Mouse (Mus musculus) thymus, postnatal 25 days (tissue): ENCODE data around the gene Ndufc2.
A peak's percentile ranks its signal among the peaks of the same experiment; 100 is the strongest.
"Not testable (repeated sequence)": the region's sequence is repeated elsewhere in the genome, so short reads cannot be mapped to it uniquely, and the experiment has no call there.

Experiments used
- DNase-seq: peaks from one replicate; pipeline ENCODE4 v3.0.0; 2022

The Ndufc2 gene

DNA sequence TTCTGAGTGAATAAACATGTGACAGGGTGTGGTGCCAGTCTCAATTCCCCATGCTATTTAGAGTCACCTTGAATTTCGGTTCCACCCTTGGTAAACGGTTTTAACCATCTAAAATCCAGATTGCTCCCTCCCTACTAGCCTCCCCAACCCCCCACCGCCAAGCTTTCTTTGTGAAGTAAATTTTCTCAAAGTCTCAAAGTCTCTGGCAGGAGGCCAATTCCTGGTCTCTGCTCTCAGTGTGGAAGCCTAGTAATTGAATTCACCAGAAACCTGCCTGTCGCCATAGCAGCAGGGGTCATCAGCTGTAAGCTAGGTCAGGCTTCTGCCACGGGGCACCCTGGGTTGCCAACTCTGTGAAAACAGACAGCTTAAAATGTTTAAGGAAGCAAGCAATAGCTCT, 29.9 kb downstream of the Ndufc2 start:
- no peak for DNase-seq

DNA sequence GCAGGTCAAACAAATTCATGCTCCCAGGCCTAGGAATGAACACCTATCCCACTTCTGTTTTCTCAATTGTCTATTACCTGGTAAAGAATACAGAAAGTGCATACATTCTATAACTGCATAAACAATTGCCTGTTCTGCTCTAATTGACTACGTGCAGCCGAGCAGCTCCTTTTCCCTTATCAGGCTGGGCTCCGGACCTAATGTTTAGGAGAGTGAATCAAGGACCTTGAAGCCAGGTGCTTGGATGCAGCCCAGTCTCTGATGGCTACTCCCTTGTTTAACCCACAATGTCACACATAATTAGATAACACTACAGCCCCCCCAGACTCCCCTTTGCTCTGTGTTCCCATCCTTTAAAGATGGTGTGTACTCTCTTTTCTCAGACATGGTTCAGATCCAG, 33.7 kb downstream of the Ndufc2 start:
- not testable (repeated sequence) for DNase-seq

DNA sequence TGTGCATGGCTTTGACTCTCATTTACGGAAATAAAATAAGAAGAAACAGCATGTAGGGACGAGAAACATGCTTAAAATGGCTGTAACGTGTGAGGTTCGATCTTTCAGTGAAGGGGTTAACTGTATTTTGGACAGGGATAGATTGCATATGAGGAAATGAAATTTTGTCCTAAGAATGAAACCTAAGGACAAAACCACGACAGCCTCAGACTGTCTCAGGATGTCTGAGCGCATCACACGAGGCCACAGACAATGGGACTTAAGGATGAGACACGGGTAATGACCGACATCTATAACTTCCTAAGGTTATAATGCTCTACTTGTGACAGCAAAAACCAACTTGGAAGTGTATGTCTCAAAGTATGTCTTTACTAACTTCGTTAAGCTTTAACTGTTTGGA, 34.7 kb downstream of the Ndufc2 start:
- DNase-seq: no peak

DNA sequence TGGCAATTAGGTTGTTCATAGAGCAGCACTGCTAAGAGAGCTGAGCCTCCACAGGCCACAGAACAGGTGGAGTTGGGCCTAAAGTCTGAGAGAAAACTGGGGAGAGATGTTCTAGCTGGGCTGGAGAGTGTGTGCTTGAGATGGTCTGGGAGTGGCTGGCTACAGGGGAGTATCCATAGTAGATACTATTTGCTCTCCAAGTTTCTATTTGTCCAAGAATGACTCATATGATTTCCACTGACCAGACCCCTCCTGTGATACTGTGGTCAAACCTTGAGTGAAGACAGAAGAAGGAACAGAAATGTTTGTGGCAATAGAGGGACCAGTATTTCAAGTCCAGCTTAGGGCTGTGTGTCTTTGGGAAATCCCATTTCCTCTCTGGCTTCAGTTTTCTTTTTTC, 39.2 kb downstream of the Ndufc2 start:
- no peak for DNase-seq

DNA sequence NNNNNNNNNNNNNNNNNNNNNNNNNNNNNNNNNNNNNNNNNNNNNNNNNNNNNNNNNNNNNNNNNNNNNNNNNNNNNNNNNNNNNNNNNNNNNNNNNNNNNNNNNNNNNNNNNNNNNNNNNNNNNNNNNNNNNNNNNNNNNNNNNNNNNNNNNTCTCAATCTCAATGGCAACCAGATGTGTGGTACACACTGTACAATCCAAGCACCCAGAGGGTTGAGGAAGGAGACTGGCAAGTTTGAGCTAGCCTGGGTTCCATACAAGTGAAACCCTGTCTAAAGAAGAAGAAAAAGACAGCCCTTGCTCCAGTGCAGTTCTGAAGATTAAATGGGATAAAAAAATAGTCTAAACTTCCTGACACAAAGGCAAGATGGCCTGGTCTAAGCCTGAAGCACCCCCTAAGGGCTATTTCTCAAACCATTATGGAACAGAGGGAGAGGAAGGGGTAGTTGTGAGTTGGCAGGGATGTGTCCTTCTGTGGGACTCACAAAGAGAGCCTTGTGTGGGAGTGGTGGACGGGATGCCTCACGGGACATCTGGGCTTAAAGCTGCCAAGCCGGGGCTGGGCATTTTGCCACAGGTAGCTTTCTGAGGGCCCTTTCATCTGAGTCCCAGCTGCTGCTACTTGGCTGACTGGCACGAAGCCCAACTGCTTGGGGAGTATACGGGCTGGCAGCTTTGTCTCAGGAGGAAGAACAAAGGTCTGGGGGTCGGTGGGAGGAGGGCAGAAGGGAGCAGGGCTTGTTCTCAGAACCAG, 46.5 kb downstream of the Ndufc2 start:
- peak; percentile 45 for DNase-seq

DNA sequence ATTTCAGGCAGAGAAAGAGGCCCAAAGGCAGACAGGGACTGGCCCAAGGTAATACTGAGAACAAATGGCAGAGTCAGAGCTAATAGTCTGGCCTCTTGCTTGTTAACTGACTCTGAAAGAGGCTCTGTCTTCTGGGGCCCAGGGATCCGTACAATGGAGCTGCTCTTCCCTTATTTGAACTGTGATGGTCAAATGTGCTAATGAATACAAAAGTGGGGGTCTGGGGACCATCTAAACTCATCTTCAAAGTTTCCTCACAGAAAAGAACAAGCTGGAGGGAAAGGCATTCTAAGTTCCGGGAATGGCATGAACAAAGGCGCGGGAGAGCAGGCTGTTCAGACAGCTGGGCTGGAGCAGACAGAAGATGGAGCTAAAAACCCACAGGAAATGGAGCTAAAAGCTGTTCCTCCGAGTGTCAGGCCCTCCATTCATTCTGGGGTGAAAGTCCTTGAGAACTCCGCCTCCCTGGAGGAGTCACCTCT, 47.3 kb downstream of the Ndufc2 start:
- peak; percentile 28 for DNase-seq

DNA sequence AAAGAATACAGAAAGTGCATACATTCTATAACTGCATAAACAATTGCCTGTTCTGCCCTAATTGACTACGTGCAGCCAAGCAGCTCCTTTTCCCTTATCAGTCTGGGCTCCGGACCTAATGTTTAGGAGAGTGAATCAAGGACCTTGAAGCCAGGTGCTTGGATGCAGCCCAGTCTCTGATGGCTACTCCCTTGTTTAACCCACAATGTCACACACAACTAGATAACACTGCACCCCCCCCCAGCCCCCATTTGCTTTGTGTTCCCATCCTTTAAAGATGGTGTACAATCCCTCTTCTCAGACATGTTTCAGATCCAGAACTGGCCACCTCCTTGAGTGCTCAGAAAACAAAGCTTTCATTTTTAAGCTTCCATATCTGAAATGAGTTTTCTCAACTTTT, 51.2 kb downstream of the Ndufc2 start, which contains the start of gene Kctd14:
Kctd14 (plus strand) TSS at position 301 of the 400 bp plus-strand sequence.
- DNase-seq: not testable (repeated sequence)

DNA sequence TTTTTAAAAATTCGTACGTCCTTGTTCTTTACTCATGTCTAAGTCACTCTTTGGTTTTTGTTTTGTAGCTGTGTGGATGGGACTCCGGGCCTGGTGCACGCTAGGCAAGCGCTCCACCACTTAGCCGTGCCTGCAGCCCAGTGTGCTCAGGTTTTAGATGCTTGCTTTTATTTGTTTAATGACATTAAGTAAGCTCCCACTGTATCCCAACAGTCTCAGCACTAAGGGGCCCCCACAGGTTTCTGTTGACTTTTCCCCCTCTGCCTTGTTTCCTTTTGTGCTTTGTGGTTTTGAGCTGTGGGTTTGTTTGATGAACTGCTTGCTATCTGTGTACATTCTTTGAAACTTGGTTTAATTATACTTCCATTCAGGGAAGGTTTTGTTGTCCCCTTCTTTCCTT, 52.4 kb downstream of the Ndufc2 start:
- peak; percentile 22 for DNase-seq

DNA sequence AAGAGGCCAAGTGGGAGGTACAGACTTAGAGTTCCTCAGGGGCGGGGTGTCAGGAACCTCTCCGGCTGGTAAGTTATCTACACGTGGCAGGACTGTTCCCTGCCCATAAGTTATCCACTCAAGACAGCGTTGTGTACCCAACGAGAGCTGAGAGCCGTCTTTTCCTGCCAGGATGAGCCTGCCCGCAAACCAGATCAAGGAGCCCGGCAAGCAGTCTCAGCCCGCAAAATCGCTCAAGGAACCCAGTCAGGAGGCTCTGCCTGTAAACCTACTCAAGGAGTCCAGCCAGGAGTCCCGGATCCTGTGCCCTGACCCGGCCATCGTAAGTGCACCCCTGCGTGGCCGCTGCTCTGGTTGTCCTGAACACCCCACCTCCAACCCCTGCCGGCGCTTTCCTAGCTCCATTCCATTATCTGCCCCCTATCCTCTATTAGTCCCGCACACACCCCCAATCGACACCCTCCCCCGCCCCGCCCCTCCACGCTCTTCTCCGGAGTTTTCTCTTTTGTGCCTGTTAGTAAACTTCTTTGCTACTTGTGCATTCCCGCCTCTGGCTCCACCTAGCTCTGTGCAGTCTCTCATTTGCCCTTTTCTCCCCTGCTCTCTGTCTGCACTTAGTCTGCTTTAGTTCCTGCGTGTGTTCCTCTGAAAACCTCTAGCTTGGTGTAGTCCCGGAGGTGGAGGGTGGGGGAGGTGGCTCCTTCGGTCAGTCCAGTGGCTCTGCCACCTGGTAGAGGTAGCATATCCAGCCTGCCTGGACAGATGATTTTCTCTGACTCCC, 53.5 kb downstream of the Ndufc2 start:
- DNase-seq: peak; percentile 25

DNA sequence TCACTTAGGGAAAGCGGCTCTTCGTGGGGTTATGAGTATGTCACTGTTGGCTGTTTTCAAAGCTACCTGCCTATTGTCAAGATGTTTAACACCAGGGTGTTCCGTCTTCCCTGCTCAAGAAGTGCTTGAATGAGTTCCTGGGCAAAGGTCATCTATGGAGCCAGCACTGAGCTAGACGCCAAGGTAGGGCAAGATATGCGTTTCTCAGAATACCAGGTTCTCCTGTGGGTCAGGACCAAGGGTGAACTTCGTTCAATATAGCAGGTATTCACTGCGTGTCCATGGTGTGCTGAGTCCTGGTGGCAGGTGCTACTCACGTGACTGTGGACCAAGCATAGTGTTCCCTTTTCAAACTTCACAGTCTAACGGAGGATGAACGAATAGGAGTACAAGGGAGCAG, 55.0 kb downstream of the Ndufc2 start:
- DNase-seq: no peak

DNA sequence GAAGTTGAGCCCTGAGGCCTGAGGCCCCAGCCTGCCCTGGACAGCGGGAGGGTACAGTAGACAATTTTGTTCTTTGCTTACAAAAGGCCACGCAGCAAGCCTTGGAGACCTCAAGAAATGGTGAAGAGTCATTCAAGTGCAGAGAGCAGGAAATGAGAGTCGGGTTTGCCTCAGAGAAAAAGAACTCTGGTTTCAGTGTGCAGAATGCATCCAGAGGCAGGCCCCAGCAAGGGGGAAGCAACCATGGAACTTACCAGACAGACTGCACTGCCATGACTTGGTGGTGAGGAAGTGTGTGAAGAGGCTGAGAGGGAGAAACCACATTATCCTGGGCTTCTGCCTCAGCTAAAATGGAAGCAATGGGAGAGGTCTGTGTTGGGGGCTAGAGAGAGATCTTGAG, 55.8 kb downstream of the Ndufc2 start:
- no peak for DNase-seq
